Mouse (Mus musculus) cerebellum, adult 11-12 months (tissue): ENCODE measurements around the gene Btn2a2.

Experiments used
- DNase-seq: peaks from one replicate; pipeline ENCODE4 v3.0.0; 2022

Gene Btn2a2

DNA sequence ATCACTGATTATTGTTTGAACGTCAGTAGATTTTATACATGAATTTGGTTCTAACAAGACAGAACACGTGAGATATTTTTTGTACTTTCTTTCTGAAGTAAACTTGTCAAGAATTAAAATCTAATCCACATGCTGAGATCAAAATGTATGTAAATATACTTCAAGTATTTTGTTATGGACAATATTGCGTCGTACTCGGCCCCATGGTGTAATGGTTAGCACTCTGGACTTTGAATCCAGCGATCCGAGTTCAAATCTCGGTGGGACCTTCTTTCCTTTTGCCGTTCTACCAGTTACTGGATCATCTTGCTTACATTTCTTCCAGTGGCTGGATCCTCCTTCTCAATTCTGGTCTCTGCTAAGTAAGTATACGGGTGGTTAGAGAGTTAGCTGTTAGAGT lies 30.8 kb upstream of the Btn2a2 start:
- DNase-seq: peak; percentile 68

DNA sequence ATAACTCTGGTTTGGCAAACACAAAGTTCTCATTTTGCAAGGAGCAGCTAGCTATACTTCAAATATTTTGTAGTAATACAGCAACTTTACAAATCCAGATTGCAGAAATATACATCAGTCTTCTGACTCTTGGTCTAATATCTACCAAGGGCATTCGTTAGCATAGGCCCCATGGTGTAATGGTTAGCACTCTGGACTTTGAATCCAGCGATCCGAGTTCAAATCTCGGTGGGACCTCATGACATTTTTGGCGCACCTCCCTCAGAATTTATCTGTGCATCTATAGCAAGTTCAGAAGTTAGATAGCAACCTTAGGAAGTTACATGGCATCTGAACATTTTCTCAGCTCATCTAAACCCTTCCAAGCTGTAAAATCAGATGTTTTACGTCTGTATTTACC lies 30.2 kb upstream of the Btn2a2 start:
- peak; percentile 71 for DNase-seq

DNA sequence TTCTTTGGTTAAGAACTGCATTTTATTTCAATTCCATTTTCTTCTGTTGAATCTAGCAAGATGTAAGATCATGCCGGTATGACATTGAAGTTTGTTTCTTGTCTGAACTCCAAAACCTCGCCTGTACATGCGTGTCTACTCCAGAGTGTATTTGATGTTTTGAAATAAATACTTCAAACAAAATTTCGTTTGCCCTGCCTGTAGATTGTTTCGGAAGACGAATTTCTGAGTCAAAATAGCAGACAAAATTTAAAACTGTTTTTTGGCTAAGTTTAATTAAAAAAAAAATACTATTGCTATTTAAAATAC lies 29.6 kb upstream of the Btn2a2 start:
- DNase-seq: no peak

DNA sequence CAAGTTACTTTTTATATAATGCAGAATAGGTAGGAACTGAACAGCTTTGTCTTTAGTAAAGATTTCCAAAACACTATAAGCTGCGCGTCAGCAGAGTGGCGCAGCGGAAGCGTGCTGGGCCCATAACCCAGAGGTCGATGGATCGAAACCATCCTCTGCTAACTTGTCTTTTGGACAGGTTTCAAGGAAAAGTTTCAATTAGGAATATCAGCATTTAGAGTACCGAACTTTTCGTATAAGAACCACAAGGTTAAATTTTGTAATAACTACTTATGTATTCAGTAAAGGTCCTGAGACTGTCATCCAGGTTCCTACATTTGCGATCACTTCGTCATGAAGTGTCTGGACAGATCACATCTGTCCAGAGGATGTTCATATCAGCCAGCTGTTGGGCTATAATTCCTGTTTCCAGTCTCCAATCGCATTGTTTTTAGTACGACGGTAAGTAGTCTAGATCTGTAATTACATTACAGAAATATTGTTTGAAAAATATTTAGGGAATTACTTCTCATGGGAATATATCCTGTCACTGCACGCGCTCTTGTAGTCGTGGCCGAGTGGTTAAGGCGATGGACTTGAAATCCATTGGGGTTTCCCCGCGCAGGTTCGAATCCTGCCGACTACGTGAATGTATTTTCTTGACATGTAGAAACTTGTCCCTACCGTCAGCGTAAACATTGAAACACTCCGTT lies 29.1 kb upstream of the Btn2a2 start:
- DNase-seq: peak; percentile 82

DNA sequence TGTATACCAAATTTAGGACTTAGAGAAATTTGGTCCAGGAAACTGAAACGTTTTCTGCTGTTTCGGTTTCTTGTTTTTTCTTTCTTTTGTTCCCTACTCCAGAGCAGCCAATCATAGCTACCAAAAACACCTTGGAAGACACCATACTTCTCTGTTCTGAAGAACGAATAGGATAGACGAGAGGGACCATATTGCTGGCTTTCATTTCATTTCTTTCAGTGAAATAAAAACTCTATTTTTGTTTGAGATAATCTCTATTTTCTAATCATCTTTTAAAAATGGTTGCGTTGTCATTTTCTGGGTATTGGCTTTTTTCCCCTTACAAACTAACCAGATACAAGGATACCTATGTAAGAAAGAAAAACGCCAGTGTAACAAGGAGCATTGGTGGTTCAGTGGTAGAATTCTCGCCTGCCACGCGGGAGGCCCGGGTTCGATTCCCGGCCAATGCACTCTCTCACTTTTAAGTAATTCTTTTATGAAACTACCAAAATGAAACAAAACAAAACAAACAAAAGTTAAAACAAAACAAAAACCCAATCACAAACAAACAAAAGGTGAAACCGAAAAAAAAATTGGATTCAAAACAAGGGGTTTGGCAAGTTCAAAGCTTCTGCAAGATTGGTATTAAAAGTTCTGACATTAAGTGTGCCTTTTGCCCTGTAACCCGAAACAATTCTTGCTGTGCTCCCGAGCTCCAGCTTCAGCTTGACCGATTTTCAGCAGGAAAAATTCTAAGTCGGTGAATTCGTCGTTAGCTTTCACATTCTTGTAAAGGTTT lies 28.4 kb upstream of the Btn2a2 start:
- DNase-seq: peak; percentile 54

DNA sequence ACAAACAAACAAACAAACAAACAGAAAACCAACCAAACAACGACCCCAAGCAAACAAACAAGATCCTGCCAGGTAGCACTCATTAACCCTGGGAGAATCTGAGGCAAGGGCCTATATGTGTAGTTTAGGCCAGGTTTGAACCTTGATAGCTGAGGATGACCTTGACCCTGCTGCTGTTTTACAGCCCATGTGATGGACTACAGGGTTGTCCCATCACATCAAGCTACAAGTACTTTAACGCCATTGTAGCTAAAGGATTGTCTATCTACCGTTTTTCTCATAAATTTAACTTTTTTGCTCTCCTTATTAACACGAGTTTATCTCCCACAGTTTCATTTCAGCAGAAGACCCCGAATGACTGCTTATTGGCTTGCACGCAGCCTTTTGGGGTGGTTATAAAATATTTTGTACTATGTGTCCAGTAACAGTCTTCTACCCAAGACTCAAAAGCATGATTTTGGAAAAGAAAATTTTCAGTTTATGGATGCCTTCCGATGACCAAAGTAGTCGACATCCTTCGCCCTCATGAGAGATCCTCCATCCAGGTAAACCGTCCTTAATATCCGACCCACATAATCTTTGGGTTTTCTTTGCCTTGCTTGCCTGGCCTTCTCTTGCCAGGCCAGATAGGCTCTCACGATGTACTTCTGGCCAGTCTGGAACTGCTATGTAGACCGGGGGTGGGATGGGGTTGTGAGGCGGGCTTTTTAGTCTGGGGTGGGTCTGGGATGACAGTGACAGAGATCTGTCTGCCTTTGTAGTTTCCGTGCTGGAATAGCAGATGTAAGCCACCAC lies 27.4 kb upstream of the Btn2a2 start:
- DNase-seq: no peak

DNA sequence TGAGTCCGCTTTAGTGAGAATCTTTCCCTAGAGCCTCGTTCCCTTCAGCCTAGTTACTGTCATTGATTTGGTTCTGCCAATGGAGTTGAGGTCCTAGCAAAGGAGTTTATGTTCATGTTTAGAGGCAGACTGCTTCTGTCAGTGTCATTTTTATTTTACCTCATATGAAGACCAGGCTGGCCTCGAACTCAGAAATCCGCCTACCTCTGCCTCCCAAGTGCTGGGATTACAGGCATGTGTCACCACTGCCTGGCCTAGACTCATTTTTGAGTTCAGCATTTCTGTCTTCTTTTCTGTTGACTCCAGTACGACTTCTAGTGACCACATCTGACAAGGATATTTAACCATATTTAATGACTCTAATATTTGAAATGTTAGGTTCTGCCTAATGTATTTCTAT lies 26.6 kb upstream of the Btn2a2 start:
- DNase-seq: no peak

DNA sequence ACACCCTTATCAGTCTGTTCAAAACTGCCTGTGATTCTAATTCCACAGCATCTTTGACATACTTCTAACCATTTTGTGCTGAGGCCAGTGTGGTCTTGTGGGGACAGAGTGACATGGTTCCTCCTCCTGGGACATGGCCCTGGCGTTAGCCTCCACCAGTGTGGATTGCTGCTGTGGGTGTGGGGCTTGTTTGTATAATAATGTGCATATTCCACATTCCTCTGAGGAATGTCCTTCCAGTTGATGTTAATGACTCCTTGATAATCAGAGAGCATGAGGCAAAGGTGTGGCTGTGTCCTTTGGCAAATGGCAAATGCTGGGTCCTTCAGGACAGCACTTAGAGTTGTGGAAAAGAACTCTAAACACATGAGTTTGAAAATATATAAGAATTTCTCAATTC lies 24.9 kb upstream of the Btn2a2 start:
- no peak for DNase-seq

- no peak for DNase-seq
These were observed 21.5 kb upstream of the Btn2a2 start for GRCm38 (mm10) chr13:23510127-23510526.

- no peak for DNase-seq
These were observed 18.3 kb upstream of the Btn2a2 start for GRCm38 (mm10) chr13:23506819-23507515.

- no peak for DNase-seq
These were observed 17.7 kb upstream of the Btn2a2 start for GRCm38 (mm10) chr13:23506351-23506750.

- DNase-seq: no peak
These were observed 17.1 kb upstream of the Btn2a2 start for GRCm38 (mm10) chr13:23505662-23506345.

DNA sequence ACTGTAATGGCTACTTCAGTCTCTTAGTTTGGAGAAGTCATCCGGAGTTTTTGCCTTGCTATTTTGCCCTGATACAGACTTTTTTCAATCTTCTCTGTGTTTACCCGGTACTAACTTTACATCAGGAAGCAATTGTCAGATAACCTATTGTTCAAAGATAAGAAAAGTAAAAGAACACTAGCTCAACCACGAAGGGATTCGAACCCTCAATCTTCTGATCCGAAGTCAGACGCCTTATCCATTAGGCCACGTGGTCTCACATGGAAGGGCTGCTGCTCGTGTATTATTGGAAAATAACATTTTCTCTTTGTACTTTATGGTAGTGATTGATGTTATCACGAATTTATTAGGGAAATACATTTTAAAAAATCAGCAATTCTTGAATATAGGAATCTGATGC lies 15.1 kb upstream of the Btn2a2 start:
- no peak for DNase-seq

- no peak for DNase-seq
These were observed 14.3 kb upstream of the Btn2a2 start for GRCm38 (mm10) chr13:23502916-23503315.

DNA sequence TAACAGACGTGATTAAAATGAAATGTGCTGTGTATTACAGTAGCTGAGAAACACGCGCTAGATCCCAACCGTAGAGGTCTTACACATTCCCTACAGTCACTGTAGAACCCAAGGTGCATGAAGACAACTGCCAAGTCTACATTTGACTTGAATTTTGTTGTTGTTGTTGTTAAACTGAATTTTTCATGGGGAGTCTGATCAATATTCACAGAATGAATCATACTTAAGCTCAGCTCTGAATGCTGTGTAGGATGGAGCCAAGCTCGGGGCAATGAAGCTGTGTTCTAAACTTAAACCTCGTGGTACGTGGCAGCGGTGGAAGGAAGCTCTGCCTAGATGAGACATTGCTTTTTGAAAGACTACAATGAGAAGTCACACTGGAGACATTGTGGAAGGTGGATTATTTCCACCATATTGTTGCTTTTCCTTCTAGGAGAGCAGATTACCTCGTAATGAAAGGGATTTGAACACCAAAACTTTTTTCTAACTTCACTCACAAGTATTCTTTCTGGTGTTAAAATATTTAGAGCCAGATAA lies 13.4 kb upstream of the Btn2a2 start:
- no peak for DNase-seq

DNA sequence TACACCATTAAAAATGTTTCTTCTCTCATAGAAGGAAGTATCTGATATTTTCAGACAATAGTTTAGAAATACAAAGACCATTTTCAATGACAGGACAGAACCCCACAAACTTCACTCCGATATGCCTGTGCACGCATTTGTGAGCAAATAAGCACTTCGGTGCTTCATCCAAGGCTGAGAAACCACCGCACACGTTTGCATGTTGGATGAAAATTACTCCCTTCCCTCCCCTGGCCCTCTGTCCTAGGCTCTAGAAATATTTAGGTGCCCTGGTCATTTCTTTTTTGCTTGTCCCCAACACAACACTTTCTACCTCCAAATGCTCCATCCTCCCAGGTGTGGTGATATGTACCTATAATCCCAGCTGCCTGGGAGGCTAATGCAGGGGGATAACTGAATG lies 12.9 kb upstream of the Btn2a2 start:
- no peak for DNase-seq

- peak; percentile 11 for DNase-seq
These were observed 12.0 kb upstream of the Btn2a2 start for GRCm38 (mm10) chr13:23500424-23501200.

- DNase-seq: no peak
These were observed 11.3 kb upstream of the Btn2a2 start for GRCm38 (mm10) chr13:23499943-23500342.

- DNase-seq: no peak
These were observed 10.0 kb upstream of the Btn2a2 start for GRCm38 (mm10) chr13:23498653-23499052.

DNA sequence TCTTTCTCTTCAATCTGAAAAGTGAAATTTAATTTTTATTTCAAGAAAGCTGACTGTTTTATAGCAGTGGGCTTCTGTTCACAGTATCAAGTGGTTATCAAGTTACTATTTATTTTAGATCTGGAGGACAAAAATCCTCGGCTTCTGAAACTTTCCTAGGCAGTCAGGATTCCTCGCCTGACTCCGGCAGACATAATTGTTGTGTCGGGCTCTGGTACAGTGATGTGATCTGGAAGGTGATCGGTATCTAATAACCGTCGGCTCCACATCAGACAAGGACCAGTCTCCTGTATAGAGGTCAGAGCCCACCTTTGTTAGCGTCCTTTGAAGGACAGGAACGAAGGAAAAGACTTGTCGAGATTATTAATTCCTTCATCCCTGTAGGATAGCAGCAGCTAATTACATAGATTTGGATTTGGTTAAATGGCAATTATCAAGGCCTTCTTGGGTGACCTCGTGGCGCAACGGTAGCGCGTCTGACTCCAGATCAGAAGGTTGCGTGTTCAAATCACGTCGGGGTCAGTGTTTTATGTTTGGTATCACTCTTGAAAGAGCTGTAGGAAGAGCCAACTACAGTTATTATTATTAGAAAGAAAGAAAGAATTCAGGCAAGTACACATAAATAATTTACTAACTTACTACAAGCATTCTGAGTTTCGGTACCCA lies 9.1 kb upstream of the Btn2a2 start:
- no peak for DNase-seq

GRCm38 (mm10) chr13:23495526-23495925 lies 6.9 kb upstream of the Btn2a2 start:
- DNase-seq: no peak
